Mouse (Mus musculus) megakaryocyte progenitor cell, adult 5-6 weeks (primary cell): ENCODE data around the gene Cct2. TPM values are rescaled to one million over a fixed set of nuclear protein-coding genes. Genes with fewer than 3 reads are reported as not detected.

Source experiments
- ATAC-seq: replicated peaks from 2 replicates; pipeline ENCODE4 v1.8.0; 2016; ENCODE audit warnings: mild to moderate bottlenecking, moderate TSS enrichment, inconsistent platforms; ENCODE audit not compliant: poor library complexity
- total RNA-seq, 2 experiments: library from RNA; stranded (forward) in 1 of 2; stranded (reverse) in 1 of 2; fragments of 157-497, 149-512 nt in 1 of 2; fragments of 200-1000 nt in 1 of 2; gene quantifications; 2 replicates each; pipeline versions ENCODE4 v1.2.3 to v1.2.4; 2015 to 2017

Cct2 gene
- total RNA-seq (2015) (627 and 662 TPM in 2 replicates), total RNA-seq (2017) (516 and 565 TPM in 2 replicates)

DNA sequence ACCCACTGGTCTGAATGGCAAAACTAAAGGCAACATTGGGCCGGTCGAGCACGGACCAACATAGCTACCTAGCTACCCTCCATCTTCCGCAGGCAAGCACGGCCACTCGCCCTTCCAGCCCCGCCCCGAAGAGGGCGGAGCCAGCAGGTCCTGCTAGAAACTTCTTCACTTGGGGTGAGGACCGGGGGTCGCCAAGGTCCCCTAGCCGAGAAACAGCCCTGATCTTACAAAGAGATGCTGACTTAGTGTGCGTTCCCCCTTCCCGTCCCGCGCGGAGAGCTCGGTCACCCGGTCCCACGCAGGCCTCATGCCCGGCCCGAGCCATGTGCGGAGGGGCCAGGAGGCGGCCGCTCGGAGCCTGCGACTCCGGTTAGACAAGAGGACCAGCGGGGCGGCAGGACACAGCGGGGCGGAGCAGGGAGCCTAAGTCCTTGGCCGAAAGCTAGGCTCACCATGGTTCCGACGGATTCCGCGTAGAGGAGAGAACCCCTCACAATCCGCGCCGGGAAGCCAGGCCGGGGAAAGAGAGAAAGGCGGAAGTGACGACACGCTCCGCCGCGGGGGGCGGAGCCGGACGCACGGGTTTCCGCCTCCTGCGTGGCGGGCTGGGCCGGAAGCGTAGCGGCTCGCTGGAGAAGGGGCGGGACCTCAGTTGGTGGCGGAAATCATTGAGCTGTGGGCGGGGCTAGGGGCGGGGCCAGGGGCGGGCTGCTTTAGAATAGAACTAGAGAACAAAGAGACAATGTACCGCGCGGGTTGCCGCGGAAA is at the start of gene Cct2:
TSS of gene Cct2 (minus strand) at position 561 of the 768 bp plus-strand sequence.
- ATAC-seq, result peak; percentile 91

DNA sequence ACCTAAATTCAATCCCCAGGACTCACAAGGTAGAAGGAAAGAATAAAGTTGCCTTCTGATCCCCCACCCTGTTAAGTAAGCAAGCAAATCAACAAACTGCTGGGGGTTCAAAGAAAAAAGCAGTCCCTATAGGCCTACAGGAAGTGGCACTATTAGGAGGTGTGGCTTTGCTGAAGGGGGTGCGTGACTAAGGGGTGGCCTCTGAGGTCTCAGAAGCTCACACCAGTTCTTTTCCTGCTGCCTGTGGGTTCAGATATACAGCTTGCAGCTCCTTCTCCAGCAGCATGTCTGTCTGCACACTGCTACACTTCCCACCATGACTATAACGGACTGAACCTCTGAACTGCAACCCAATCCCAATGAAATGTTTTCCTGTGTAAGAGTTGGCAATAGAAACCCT is 48.9 kb upstream of the Cct2 start:
- peak; percentile 88 for ATAC-seq

DNA sequence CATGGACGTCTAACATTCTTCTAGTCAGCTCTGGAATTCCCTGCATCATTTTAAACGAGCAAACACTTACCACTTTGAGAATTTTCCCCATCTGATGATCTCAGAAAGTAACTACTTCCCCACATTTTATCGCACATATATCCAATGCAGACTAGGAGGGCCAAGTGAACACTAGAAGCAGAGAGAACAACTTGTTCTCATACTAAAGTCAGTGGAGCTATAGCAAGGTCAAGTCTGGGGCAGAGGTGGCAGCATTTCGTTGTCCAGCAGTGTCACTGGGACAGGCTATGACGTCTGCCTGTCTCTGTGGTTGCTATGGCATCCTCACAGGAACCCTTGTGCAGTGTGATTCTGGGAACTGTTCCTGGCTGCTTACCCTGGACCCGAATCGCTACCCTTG is 47.8 kb upstream of the Cct2 start:
- 0 out of 2 replicates have a peak, but pooled peaks have one; percentile 14 for ATAC-seq

DNA sequence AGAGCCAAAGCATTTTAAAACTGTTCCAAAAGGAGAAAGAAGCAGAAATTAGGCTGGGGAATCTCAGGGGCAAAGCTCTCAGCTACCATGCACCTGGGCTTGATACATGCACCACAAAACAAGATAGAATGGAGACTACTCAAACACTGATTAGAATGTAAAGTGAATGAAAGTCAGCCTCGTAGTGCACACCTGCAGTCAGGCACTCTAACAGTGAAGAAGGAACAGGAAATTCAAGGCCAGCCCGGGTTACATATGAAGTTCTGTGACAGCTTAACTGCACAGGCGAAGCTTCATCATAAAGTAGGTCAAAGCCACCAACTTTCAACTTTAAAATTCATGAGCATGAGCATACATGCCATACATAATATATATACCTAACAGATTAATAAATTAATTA is 46.7 kb upstream of the Cct2 start:
- ATAC-seq, result no peak

DNA sequence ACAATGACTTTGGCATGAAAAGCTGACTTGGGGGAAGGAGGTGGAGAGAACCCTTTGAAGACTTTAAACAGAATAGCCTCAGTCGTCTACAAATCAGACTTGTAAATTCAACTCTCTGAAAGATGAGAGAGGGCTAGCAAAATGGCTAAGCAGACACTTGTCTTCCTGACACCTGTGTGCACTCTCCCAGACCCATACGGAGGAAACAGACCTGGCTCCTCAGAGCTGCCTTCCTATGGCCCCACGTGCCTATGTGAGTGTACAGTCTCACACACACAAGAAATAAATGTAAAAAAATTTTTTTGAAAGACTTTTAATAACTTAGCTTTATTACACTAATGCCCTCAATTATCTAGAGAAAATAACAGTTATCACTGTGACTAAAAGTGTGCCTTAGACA is 43.1 kb upstream of the Cct2 start:
- ATAC-seq, result 0 out of 2 replicates have a peak, but pooled peaks have one; percentile 7

DNA sequence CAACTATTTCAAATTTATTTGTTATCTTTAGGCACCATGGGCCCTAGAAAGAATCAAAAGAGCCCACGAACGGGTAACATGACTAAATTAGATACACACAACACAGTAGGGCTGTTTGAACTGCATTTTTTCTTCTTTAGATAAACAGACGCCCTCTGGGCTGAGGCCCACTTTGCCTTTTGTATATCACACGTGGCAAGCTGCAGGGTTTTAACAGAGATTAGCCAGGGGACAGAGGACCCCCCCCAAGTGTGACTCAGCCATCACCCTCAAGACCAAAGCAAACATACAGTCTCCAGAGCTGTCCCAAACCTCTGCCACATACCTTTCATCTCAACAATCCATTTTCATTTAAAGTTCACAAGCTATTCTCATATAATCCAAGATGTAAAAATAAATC is 42.6 kb upstream of the Cct2 start:
- peak; percentile 76 for ATAC-seq

DNA sequence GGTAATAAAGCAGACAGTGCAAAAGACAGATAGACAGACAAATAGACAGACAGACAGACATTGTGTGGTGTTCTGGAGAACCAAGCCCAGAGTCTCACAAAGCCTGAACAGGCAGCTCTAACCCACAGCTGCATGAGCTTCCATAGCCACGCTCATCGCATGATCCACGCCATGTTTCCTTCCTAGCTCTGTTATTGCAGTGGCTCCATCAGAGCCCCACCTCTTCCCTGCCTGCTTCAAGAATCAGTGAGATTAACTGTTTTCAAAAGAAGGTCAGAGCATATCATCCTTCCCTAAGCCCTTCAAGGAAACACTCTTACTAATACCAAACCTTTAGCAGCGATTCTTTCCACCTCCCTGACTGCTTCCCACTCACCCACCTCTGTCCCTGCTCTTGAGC is 41.4 kb upstream of the Cct2 start:
- 0 out of 2 replicates have a peak, but pooled peaks have one; percentile 24 for ATAC-seq

DNA sequence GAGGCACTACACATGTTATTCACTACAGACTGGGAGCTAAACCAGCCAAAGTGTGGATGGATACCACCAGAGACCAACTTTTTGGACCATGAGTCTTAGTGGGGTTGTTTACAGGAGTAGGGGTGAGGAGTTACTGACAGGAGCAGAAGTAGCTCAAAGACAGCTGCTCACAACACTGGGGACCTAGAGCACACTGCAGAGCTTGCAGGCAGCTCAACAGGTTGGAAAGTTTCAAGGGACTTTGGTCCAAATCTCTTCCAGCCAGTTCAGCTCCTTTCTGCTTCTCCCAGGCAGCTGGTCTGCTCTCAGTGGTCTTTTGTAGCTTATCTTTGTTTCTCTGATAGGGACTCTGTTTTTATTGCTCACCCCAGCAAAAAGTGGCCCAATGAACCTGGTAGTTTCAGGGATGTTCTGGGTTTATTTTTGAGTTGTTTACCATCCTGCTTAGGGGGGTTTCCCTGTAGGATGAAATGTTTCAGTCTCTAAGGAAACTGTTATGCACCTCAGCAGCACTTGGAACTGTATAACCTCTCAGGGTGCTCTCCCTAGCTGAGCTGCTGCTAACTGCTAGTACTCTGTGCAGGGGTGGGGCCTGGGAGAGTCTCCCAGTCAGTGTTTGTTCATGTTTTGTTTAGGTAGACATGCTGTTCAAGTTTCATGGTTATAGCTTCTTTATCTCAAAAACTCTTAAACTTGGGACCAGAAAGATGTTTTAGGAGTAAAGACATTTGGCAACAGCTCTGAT is 40.4 kb upstream of the Cct2 start:
- ATAC-seq, result 0 out of 2 replicates have a peak, but pooled peaks have one; percentile 12

DNA sequence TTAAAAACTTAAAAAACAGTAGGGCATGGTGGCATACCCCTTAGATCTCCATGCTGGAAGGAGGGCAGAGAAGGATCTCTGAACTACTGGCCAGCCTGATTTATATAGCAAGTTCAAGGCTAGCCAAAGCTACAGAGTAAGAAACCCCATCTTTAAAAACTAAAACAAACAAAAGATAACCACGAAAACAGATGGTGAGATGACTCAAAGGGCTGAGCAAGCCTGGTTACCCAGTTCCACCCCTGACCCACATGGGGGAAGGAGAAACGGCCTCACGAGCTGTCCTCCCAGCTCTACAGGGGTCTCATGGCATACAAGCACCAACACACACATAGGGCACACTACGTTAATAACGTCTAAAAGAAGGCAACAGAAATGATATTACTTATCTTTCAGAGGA is 36.6 kb upstream of the Cct2 start:
- ATAC-seq, result no peak

DNA sequence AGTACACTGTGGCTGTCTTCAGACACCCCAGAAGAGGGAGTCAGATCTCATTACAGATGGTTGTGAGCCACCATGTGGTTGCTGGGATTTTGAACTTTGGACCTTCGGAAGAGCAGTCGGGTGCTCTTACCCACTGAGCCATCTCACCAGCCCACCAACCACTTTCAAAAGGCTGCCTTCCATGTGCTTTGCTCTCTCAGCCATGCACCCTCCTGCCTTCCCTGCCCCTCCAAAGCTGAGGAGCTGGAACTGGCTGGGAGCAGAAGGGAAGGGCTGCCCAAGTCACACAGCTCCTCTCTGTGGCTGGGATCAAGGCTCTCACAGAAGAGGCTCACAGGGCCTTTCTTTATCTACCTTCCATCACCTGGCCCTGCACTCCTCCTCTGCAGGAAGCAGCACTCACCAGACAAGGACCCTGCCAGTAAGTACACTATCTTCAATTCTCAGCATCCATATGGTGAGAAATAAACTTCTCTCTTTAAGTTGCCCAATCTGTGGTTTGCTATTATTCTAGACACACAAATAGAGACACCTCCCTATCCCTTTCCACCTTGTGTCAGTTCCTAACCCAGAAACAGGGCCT is 33.6 kb upstream of the Cct2 start:
- peak; percentile 96 for ATAC-seq

DNA sequence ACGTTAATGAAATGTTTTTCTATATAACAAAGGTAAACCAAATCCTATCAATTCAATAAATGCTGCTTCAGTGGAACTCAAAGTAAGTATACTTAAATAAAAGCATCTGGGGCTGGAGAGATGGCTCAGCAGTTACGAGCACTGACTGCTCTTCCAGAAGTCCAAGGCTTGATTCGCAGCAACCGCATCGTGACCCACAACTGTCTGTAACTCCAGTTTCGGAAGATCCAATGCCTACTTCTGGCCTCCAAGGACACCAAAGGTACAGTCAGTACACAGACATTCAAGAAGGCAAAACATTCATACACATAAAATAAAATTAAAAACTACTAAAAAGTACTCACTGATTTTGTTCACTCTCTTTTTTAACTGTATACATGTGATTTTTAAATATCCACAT is 32.5 kb upstream of the Cct2 start:
- no peak for ATAC-seq

DNA sequence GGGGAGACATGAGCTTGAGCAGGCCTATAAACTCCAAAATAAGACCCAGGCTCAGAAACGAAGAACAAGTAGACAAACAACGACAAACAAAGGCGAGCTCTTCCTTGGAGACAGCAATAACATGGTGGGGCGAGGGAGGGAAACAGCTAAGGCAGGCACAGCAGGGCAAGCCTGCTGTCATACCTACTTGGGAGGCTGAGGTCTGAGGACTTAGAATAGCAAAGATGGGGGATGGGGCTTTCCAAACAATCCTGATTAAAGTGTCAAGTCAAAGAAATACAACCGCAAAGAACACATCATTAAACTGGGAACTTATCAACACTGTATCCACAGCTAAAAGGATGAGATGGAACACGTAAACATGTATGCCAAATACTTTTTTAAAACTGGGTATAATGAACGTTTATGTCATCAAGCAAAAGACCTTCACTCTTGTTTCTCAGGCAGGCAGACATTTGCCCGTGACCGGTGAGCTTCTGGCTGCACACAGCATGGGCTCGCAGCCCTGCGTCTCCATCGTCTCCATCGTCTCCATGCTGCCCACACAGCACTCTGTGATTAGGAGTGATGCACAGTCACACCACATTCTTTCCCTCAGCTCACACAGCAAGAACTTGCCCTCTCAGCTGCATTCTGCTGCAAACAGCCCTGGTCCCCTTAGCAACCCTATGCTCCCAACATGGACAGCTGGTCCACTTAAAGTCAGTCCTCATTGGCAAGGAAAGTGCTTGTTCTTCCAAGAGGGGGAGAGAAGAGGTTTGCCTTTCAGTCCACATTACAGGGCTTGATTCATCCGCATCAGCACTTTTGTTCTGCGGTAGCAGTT is 31.1 kb upstream of the Cct2 start:
- ATAC-seq, result no peak

DNA sequence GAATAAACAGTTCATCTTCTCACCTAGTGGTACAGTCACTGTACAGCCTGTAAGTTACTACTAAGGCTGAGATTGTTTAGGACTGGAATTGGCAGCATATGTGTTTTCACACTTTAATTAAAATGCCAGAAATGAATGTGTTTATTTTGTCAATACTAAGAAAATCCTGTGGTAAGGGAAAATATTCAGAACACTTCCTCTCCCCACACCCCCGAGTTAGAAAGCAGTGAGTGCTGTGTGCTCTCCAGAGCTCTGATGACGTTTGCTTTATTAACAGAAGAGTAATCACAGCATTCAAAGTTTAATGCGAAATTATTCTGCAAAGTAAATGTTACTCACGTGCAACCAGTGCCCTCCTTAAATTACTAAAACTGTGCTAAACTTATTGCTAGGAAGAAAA is 26.0 kb upstream of the Cct2 start:
- ATAC-seq, result no peak

DNA sequence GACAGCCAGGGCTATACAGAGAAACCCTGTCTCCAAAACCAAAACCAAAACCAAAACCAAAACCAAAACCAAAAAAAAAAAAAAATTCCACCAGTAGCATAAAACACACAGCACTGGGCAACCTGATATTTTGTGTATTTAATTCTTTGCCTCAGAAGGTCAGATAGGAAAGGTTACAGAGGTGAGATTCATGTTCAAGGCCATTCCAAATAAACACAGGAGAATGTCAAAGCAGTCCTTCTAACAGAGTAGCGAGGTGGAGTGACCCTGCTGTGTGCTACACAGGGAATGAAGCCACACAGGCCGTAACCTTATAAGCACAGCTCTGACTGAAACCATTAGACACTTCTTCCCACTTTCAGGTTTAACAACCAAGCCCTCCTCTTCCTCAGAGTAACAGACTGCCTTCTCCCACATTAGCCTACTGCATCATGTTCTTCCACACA is 18.3 kb upstream of the Cct2 start:
- ATAC-seq, result no peak

DNA sequence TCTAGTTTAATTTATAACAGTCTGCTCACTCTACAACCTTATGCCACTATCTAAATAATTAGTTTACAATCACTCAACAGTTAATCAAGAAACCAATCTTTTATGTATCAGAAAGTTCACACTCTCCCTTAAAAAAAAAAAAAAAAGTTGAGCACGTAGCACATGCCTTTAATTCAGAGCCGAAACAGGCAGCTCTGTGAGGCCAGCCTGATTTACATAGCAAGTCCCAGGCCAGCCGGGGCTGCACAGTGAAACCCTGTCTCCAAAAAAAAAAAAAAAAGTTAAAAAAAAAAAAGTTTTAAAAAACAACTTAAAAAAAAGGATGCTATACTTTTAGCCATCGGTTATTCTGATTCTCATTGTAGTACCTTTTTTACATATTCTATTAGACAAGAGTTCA is 17.7 kb upstream of the Cct2 start:
- ATAC-seq, result no peak

DNA sequence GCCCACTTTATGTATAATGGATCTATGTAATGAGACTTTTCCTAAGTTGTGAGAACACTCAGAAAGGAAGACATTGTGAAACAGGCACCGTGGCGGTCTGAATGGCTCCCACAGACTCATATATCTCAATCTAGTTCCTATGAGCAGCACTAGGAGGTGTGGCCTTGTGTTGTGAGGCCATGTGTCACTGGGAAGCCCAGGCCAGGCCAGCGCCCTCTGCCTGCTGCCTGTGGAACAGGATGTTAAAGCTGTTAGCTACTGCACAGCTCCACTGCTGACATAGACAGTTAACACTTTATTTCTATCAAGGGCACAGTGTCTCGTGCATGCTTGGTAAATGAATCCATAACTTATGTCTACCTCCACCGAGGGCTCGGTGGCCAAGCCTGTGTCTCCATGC is 14.7 kb upstream of the Cct2 start:
- peak; percentile 100 for ATAC-seq

DNA sequence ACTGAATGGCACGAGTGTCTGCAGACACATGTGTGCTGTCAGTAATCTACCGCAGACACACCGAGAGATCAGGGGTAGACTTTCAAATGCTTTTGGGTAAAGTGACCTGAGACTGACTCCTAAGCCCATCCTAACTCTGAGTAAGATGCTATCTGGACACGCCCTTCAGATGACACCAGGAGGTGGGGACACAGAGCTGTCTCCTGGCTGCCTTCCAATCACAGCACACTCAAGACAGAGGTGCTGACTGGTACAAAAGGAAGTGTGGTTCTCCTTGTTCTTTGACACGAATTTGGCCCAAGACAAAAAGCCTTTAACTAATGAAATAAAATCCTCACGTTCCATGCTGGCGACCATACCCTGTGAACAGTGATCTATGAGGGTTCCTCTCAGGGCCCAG is 9.6 kb upstream of the Cct2 start:
- no peak for ATAC-seq

DNA sequence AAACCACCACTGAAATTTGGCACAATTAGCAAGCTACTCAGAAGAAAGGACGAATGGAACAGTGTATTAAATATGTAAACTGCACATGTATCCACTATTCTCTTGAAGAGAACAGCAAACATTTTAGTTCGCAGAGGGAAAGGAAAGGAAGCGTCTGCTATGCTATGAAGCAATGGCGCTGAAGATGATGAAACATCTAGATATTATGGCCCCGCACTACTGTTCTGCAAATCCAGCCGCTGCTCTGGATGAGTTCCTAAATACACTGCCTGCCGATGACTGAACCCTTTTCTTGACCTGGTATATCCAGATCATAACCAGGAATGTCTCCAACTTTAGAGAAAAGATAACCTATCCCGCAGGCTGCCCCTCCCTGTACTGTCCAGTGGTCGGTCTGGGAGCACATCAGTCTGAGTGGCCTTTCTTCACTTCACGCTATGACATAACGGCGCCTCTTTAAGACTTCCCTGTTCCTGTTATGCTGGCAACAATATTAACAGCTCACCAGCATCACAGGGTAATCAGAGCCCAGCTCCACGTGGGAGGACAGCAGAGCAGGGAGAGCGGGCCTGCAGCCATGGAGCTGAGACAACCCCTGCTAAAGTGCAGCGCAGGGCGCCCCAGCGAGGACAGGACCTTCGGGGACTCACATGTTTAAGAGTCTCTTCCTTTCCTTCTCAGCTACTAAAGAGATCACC is 8.7 kb upstream of the Cct2 start:
- ATAC-seq, result peak; percentile 77

DNA sequence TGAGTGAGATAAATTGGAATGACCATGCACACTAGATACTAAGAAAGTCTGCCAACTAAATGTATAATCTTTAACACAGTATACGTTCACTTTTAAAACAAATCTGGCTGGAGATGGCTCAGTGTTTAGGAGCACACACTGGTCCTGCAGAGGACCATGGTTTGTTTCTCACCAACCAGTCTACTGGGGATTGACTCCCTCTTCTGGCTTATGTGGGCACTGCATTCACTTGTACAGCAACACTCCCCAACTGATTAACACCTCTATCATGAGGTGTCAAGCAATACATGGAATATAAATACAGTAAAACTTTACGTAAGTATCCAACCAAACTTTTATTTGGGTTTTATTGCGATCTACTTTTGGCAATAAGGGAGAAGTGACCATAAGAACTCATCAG is 5.5 kb upstream of the Cct2 start:
- 0 out of 2 replicates have a peak, but pooled peaks have one; percentile 26 for ATAC-seq

DNA sequence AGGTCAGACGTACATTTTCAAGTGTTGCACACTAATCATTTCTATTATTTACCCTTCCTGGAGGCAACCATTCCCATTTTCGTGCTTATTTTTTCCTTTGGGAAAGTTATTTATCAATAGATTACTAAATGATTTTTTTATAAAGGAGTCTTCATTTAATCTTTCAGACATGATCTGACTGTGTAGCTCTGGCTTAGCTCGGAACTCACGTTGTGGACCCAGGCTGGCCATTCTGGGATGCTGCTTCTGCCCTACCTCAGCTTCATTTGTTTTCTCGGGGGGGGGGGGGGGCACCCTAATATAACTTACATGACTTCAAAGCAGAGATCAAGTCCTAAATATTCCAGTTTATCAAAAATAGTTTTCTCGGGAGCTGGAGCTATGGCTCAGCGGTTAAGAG is 462 bp upstream of the Cct2 start:
- ATAC-seq, result no peak
